Mouse (Mus musculus): ENCODE measurements around the gene Igsf11. TPM values are rescaled to one million over a fixed set of nuclear protein-coding genes. Genes with fewer than 3 reads are reported as not detected.

Gene Igsf11
- polyA plus RNA-seq, 1 experiment from 2014 or later: 1.6 TPM

DNA sequence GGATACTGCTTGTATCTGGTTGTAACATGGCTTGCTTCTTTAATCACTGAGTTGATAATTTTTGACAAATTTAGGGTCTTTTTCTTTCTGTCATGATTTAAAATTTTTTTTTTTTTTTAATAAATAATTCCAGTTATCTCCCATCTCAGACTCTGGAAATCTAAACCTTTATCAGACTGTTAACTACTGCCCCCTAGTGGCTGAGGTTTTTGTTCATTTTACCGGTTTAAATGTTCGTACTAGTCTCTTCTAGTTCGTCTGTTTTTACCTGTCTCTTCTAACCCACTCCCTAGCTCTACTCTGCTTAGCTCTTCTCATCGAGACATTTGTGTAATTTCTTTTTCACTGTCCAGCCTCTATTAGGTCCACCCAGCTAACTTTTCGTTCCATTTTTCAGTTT, 170.1 kb downstream of the Igsf11 start:
- peak; percentile 66 for TF ChIP-seq CTCF (IDR thresholded peaks at IDR 0.05; ENCODE audit: low read depth)
- Histone ChIP-seq H3K9ac (ENCODE audit: low read depth, low read length) (no peak overlapping the region), H3K4me2 (replicated peaks; ENCODE audit: low read depth) (no peak overlapping the region), H3K27me3 (replicated peaks; ENCODE audit: control insufficient read depth, insufficient read depth, low read length) (no peaks in the 10 kb centered on the region), H3K27ac (ENCODE audit: low read depth, low read length) (no peak overlapping the region), H3K4me3 (ENCODE audit: low read depth, low read length) (no peak overlapping the region), H3K4me1 (replicated peaks; ENCODE audit: control insufficient read depth, insufficient read depth, low read length) (no peaks in the 10 kb centered on the region), H3K9me3 (ENCODE audit: control insufficient read depth) (no peaks in the 10 kb centered on the region), H3K36me3 (ENCODE audit: control insufficient read depth, insufficient read depth) (no peaks in the 10 kb centered on the region)
- no peak for ATAC-seq
- WGBS: 33% methylated on average over 5 of the region's 5 CpGs

- 36% methylated on average over 5 of the region's 5 CpGs for WGBS
- Histone ChIP-seq H3K4me1 (replicated peaks; ENCODE audit: control insufficient read depth, insufficient read depth, low read length) (no peaks in the 10 kb centered on the region), H3K4me2 (replicated peaks; ENCODE audit: low read depth) (no peak overlapping the region), H3K9ac (ENCODE audit: low read depth, low read length) (no peak overlapping the region), H3K9me3 (ENCODE audit: control insufficient read depth) (no peaks in the 10 kb centered on the region), H3K27ac (ENCODE audit: low read depth, low read length) (no peak overlapping the region), H3K36me3 (ENCODE audit: control insufficient read depth, insufficient read depth) (no peaks in the 10 kb centered on the region), H3K27me3 (replicated peaks; ENCODE audit: control insufficient read depth, insufficient read depth, low read length) (no peaks in the 10 kb centered on the region), H3K4me3 (ENCODE audit: low read depth, low read length) (no peak overlapping the region)
- no peak for TF ChIP-seq CTCF (IDR thresholded peaks at IDR 0.05; ENCODE audit: low read depth)
- ATAC-seq: no peak
Measured at GRCm38 (mm10) chr16:39065576-39065975, 173.1 kb downstream of the Igsf11 start.

- no peaks in the 10 kb centered on the region for H3K27me3 ChIP-seq (replicated peaks; ENCODE audit: control insufficient read depth, insufficient read depth, low read length)
- TF ChIP-seq CTCF (IDR thresholded peaks at IDR 0.05; ENCODE audit: low read depth): no peak
- H3K36me3 ChIP-seq (ENCODE audit: control insufficient read depth, insufficient read depth): no peaks in the 10 kb centered on the region
- H3K9ac ChIP-seq (ENCODE audit: low read depth, low read length): no peak overlapping the region
- no peaks in the 10 kb centered on the region for H3K4me1 ChIP-seq (replicated peaks; ENCODE audit: control insufficient read depth, insufficient read depth, low read length)
- ATAC-seq: no peak
- no peak overlapping the region for H3K27ac ChIP-seq (ENCODE audit: low read depth, low read length)
- H3K4me2 ChIP-seq (replicated peaks; ENCODE audit: low read depth): no peak overlapping the region
- no peak overlapping the region for H3K4me3 ChIP-seq (ENCODE audit: low read depth, low read length)
- H3K9me3 ChIP-seq (ENCODE audit: control insufficient read depth): no peaks in the 10 kb centered on the region
- 70% methylated on average over 3 of the region's 3 CpGs for WGBS
Measured at GRCm38 (mm10) chr16:39071431-39071830, 179.0 kb downstream of the Igsf11 start.

Other genes with a start within 250 kb of the Igsf11 start
- 2.8 and 3.1 TPM in 2 replicates for gene Arhgap31, start 179.4 kb upstream of the Igsf11 start, polyA plus RNA-seq (2015; fragmentation: Nextera tagmentation; extraction: Ambion mirVana)
- 21.2 and 23.5 TPM in 2 replicates for gene B4galt4, start 150.4 kb upstream of the Igsf11 start, polyA plus RNA-seq (2015; fragmentation: Nextera tagmentation; extraction: Ambion mirVana)
- 12.3 and 12.7 TPM in 2 replicates for gene Upk1b, start 92.3 kb upstream of the Igsf11 start, polyA plus RNA-seq (2015; fragmentation: Nextera tagmentation; extraction: Ambion mirVana)
- not detected in 2 replicates for gene 4930435E12Rik, start 63.9 kb upstream of the Igsf11 start, polyA plus RNA-seq (2015; fragmentation: Nextera tagmentation; extraction: Ambion mirVana)

Data from intestine, postnatal 0 days (tissue).